Mouse (Mus musculus): ENCODE results near the gene Cep55. TPM values are rescaled to one million over a fixed set of nuclear protein-coding genes. Genes with fewer than 3 reads are reported as not detected.

Cep55 gene
- polyA plus RNA-seq, 1 experiment from 2014 or later, result 26.7 TPM

- Histone ChIP-seq H3K4me2 (replicated peaks) (no peak overlapping the region), H3K9ac (no peak overlapping the region), H3K4me1 (peaks cover 16% of the 10 kb centered on the region), H3K9me3 (no peaks in the 10 kb centered on the region), H3K27me3 (no peaks in the 10 kb centered on the region), H3K36me3 (no peaks in the 10 kb centered on the region), H3K27ac (no peak overlapping the region), H3K4me3 (no peak overlapping the region)
- ATAC-seq (ENCODE audit: insufficient number of reproducible peaks, insufficient read depth, low FRiP score, low TSS enrichment), result no peak
- 94% methylated on average over 3 of the region's 3 CpGs for WGBS
These were observed 25.5 kb upstream of the Cep55 start for GRCm38 (mm10) chr19:38029292-38029691.

DNA sequence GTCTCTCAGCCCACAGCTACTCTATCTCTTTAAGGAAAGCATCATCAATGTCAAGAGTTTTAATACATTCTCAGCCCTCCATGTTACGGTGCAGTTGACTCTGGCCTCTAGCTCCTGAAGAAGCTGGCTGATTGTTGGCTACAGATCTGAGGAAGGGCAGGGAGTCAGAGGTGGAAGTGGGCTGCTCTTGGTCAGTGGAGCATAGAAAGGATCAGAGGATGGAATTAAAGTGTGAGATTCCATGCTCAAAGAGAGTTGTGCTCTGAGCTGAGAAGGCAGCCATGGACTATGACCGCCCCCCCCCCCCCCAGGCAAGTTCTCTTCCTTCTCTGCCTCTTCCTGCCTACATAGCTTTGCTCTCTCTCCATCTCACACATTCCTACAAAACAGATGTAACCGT, 24.9 kb upstream of the Cep55 start:
- Histone ChIP-seq H3K27ac (no peak overlapping the region), H3K9me3 (no peaks in the 10 kb centered on the region), H3K9ac (no peak overlapping the region), H3K4me3 (no peak overlapping the region), H3K4me1 (peaks cover 16% of the 10 kb centered on the region), H3K27me3 (no peaks in the 10 kb centered on the region), H3K4me2 (replicated peaks) (no peak overlapping the region), H3K36me3 (no peaks in the 10 kb centered on the region)
- WGBS, result 60% methylated on average over 2 of the region's 3 CpGs
- no peak for ATAC-seq (ENCODE audit: insufficient number of reproducible peaks, insufficient read depth, low FRiP score, low TSS enrichment)

GRCm38 (mm10) chr19:38030673-38031137, 24.1 kb upstream of the Cep55 start:
- H3K27me3 ChIP-seq, result no peaks in the 10 kb centered on the region
- H3K36me3 ChIP-seq, result no peaks in the 10 kb centered on the region
- H3K9ac ChIP-seq, result no peak overlapping the region
- H3K4me3 ChIP-seq, result no peak overlapping the region
- no peaks in the 10 kb centered on the region for H3K9me3 ChIP-seq
- H3K4me1 ChIP-seq, result peaks cover 12% of the 10 kb centered on the region; the same call in 1 of the 2 replicates
- peak overlapping the region; percentile 25 for H3K4me2 ChIP-seq (replicated peaks)
- WGBS, result under 1% methylated on average over 23 of the region's 23 CpGs
- H3K27ac ChIP-seq, result no peak overlapping the region
- peak; percentile 71; the same call in 1 of the 2 replicates for ATAC-seq (ENCODE audit: insufficient number of reproducible peaks, insufficient read depth, low FRiP score, low TSS enrichment)

DNA sequence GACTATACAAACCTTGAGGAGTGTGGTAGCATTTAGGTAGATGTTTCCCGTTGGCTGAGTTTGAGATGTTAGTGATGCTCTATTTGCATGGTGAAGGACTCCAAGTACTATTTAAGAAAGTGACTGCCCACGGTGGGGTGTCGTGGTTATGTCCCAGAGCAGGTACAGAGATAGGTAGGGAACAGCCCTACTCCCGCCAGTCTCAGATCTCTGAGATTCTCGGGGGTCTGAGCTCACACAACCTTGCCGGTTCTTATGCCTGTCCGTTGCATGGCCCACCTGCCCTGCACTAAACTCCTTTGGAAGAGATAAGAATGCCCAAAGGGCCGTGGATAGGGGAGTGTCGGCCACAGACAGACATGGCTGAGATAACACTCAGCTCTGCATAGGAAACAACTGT, 23.7 kb upstream of the Cep55 start:
- H3K9ac ChIP-seq, result no peak overlapping the region

DNA sequence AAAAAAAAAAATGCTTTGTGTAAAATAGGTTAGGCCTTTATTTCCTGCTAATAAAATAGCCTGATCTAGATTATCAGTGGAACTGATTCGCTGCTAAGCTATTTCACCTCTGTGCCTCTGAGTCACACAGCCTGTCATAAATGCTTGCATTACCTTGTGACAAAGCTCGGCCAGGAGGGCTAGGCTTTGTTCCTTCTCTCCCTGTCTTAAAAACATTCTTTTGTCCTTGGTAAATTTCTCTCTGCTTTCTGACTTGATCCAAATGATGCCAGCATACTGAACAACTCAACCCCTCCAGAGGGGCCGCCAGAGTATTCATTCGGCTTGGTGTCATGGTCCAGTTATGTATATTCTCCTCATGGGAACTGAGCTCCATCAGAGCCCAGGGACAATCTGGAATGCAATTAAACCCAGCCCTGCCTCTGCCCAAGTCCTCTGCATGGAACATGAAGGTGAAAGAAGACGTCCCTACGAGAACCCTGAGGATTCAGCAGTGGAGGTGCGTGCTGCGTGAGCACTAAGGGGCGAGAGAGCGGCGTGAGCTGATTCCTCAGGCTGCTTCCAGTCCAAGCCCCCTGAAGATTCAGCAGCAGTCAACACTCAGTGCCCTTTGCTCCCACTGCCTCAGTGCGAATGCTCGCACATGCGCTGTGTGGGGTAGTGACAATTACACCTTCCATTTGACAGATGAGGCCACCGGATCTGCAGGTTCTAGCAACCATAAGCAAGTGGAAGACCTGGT, 21.6 kb upstream of the Cep55 start:
- ATAC-seq (ENCODE audit: insufficient number of reproducible peaks, insufficient read depth, low FRiP score, low TSS enrichment), result no peak
- Histone ChIP-seq H3K4me2 (replicated peaks) (no peak overlapping the region), H3K36me3 (no peaks in the 10 kb centered on the region)

More for the DNA sequence above, 23.7 kb upstream of the Cep55 start:
- ATAC-seq (ENCODE audit: insufficient number of reproducible peaks, insufficient read depth, low FRiP score, low TSS enrichment), result no peak; the same call in 1 of the 2 replicates
- H3K27me3 ChIP-seq, result no peaks in the 10 kb centered on the region
- H3K4me3 ChIP-seq, result no peak overlapping the region
- 69% methylated on average over 9 of the region's 9 CpGs for WGBS
- peak overlapping the region; percentile 25 for H3K4me2 ChIP-seq (replicated peaks)
- peaks cover 11% of the 10 kb centered on the region; the same call in 1 of the 2 replicates for H3K4me1 ChIP-seq
- H3K27ac ChIP-seq, result no peak overlapping the region
- no peaks in the 10 kb centered on the region for H3K36me3 ChIP-seq
- H3K9me3 ChIP-seq, result no peaks in the 10 kb centered on the region

GRCm38 (mm10) chr19:38033735-38034057, 21.1 kb upstream of the Cep55 start:
- no peak overlapping the region for H3K4me3 ChIP-seq
- H3K9ac ChIP-seq, result no peak overlapping the region
- H3K36me3 ChIP-seq, result no peaks in the 10 kb centered on the region
- H3K9me3 ChIP-seq, result no peaks in the 10 kb centered on the region
- no peak overlapping the region for H3K27ac ChIP-seq
- H3K4me1 ChIP-seq, result peaks cover 8% of the 10 kb centered on the region; the same call in 1 of the 2 replicates
- ATAC-seq (ENCODE audit: insufficient number of reproducible peaks, insufficient read depth, low FRiP score, low TSS enrichment), result no peak
- no peaks in the 10 kb centered on the region for H3K27me3 ChIP-seq
- 71% methylated on average over 2 of the region's 2 CpGs for WGBS
- H3K4me2 ChIP-seq (replicated peaks), result no peak overlapping the region

More for the DNA sequence above, 21.6 kb upstream of the Cep55 start:
- Histone ChIP-seq H3K27ac (no peak overlapping the region), H3K27me3 (no peaks in the 10 kb centered on the region), H3K9me3 (no peaks in the 10 kb centered on the region), H3K4me1 (peaks cover 8% of the 10 kb centered on the region; the same call in 1 of the 2 replicates), H3K4me3 (no peak overlapping the region), H3K9ac (no peak overlapping the region)
- 82% methylated on average over 15 of the region's 15 CpGs for WGBS

DNA sequence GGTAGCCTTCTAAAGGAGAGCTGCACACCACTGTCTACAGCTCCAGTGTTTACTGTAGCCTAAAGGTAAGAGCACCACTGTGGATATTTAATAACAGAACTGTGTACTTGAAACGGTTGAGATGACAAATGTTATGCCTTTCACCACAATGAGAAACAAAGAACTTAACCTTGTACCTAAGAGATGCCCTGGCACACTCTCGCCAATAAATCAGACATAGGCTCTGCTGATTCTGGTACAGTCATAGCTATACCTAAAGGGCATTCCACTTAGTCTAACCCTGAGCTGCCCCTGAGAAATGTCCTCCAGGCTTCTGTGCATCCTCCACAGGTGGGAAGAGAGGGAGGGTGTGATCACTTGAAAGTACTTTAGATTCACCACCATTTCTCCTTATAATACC, 20.1 kb upstream of the Cep55 start:
- Histone ChIP-seq H3K36me3 (no peaks in the 10 kb centered on the region), H3K27ac (no peak overlapping the region), H3K4me2 (replicated peaks) (no peak overlapping the region), H3K4me3 (no peak overlapping the region), H3K27me3 (no peaks in the 10 kb centered on the region), H3K4me1 (peaks cover 8% of the 10 kb centered on the region; the same call in 1 of the 2 replicates), H3K9me3 (no peaks in the 10 kb centered on the region), H3K9ac (no peak overlapping the region)
- no peak for ATAC-seq (ENCODE audit: insufficient number of reproducible peaks, insufficient read depth, low FRiP score, low TSS enrichment)
- 89% methylated on average over 2 of the region's 2 CpGs for WGBS

DNA sequence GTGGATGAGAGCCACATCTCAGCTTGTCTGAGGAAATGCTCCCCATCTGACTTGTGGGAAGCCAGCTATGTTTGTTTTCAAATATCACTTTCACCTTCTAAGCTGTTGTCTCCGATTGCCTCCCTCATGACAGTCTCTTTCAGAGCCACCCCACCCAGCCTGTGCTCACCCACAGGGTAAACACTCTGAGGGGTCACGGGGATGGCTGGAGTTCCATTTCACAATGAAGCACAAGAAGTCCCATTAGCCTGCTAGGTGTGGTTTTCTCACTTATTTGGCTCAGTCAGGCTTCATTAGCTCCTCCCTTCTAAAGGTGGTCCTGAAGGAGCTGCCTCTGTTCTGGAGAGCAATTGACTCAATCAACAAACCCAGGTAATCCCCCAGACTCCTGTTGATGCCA, 19.0 kb upstream of the Cep55 start:
- Histone ChIP-seq H3K4me2 (replicated peaks) (no peak overlapping the region), H3K4me1 (0 out of 2 replicates have a peak, but pooled peaks cover 4% of the 10 kb centered on the region), H3K36me3 (no peaks in the 10 kb centered on the region), H3K27ac (no peak overlapping the region), H3K27me3 (no peaks in the 10 kb centered on the region), H3K4me3 (no peak overlapping the region), H3K9me3 (no peaks in the 10 kb centered on the region), H3K9ac (no peak overlapping the region)
- WGBS, result 67% methylated on average over 2 of the region's 2 CpGs
- ATAC-seq (ENCODE audit: insufficient number of reproducible peaks, insufficient read depth, low FRiP score, low TSS enrichment), result no peak

DNA sequence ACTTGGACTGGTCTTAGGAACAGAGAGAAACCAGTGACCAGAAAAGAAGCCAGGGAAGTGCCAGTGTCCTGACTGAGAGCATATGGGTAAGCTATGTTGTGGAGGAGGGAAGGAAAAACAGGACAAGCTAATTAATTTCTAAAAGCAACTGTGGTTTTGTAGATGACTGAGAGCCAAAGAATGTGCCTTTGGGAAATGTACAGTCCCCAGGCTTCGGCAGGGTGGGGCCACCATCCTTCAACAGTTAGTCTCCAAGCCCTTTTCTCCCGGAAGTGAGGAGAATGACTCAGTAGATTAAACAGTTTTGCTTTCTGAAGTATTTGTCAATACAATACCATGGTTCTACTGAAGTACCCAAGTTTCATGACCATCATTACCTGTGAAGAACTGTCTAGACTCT, 16.5 kb upstream of the Cep55 start:
- no peak overlapping the region for H3K4me3 ChIP-seq
- H3K9ac ChIP-seq, result no peak overlapping the region
- no peaks in the 10 kb centered on the region for H3K27me3 ChIP-seq
- no peak overlapping the region for H3K4me2 ChIP-seq (replicated peaks)
- no peaks in the 10 kb centered on the region for H3K9me3 ChIP-seq
- 78% methylated on average over 2 of the region's 2 CpGs for WGBS
- H3K27ac ChIP-seq, result no peak overlapping the region
- H3K36me3 ChIP-seq, result no peaks in the 10 kb centered on the region
- ATAC-seq (ENCODE audit: insufficient number of reproducible peaks, insufficient read depth, low FRiP score, low TSS enrichment), result no peak
- H3K4me1 ChIP-seq, result peaks cover 12% of the 10 kb centered on the region

- Histone ChIP-seq H3K27me3 (no peaks in the 10 kb centered on the region), H3K4me3 (peak overlapping the region; percentile 38), H3K4me1 (peaks cover 8% of the 10 kb centered on the region), H3K9me3 (no peaks in the 10 kb centered on the region), H3K27ac (0 out of 2 replicates have a peak overlapping the region, but pooled peaks have one; percentile 55), H3K4me2 (replicated peaks) (peak overlapping the region; percentile 49), H3K36me3 (no peaks in the 10 kb centered on the region), H3K9ac (0 out of 2 replicates have a peak overlapping the region, but pooled peaks have one; percentile 37)
- WGBS, result 28% methylated on average over 5 of the region's 5 CpGs
- no peak for ATAC-seq (ENCODE audit: insufficient number of reproducible peaks, insufficient read depth, low FRiP score, low TSS enrichment)
These were observed 12.5 kb upstream of the Cep55 start for GRCm38 (mm10) chr19:38042261-38042722.

DNA sequence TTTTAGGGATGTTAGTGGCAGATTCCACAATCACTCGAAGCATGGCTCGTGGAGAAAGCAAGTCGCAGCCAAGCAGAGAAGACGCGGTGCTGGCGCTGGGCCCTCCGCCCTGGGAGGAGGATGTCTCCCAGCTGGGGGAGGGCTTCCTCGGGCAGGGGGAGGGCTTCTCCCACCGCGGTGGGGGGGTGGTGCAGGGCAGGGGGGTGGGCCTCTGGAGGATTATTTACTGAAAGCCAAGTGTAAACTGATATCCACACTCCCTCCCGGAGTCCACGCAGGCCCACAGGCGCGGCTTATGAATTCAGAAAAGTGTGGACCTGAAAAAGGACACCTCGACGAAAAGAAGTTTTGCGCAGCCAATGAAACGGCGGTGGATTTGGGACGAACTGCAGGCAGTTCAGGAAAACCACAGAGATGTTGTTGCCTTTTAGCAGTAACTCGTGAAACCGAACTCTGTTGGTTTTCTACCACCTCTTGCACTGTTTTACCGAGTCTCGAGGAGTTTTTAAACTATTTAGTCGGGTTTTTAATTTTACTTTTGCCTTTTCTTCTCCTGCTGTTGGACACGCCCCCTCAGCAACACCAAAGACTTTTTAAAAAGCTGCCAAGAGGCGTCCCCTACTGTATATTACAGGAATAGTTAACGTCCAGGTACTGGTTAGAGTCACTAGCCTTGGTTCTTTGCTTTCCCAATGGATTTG, 11.4 kb upstream of the Cep55 start, which contains the start of gene Myof:
Myof (minus strand) TSS at position 297 of the 701 bp plus-strand sequence.
- Histone ChIP-seq H3K4me3 (peak within 1 kb of the TSS; percentile 38), H3K9me3 (no peaks in the 10 kb centered on the region), H3K4me2 (replicated peaks) (peak within 1 kb of the TSS; percentile 49), H3K4me1 (peaks cover 8% of the 10 kb centered on the region), H3K9ac (peak within 1 kb of the TSS; percentile 37), H3K36me3 (no peaks in the 10 kb centered on the region), H3K27me3 (no peaks in the 10 kb centered on the region), H3K27ac (peak within 1 kb of the TSS; percentile 70)
- ATAC-seq (ENCODE audit: insufficient number of reproducible peaks, insufficient read depth, low FRiP score, low TSS enrichment), result peak; percentile 86
- 1% methylated on average over 28 of the region's 28 CpGs for WGBS

- WGBS, result 91% methylated on average over 3 of the region's 3 CpGs
- no peaks in the 10 kb centered on the region for H3K27me3 ChIP-seq
- H3K9ac ChIP-seq, result no peak overlapping the region
- no peak overlapping the region for H3K27ac ChIP-seq
- peaks cover 8% of the 10 kb centered on the region for H3K4me1 ChIP-seq
- H3K4me3 ChIP-seq, result no peak overlapping the region
- H3K4me2 ChIP-seq (replicated peaks), result no peak overlapping the region
- ATAC-seq (ENCODE audit: insufficient number of reproducible peaks, insufficient read depth, low FRiP score, low TSS enrichment), result no peak
- no peaks in the 10 kb centered on the region for H3K9me3 ChIP-seq
- no peaks in the 10 kb centered on the region for H3K36me3 ChIP-seq
These were observed 9.6 kb upstream of the Cep55 start for GRCm38 (mm10) chr19:38045198-38045597.

Measured in embryonic facial prominence, embryonic 12.5 days (tissue).